Mouse (Mus musculus) kidney, postnatal 36 days (tissue): ENCODE results near the gene Vmn2r56.
"Not testable (repeated sequence)": the region's sequence is repeated elsewhere in the genome, so short reads cannot be mapped to it uniquely, and the experiment has no call there.

ENCODE experiments used
- DNase-seq, 2 experiments: peaks; one replicate each; pipeline ENCODE4 v3.0.0; 2021 to 2022; ENCODE audit warnings: mixed read lengths in 2 of 2

Vmn2r56 gene

DNA sequence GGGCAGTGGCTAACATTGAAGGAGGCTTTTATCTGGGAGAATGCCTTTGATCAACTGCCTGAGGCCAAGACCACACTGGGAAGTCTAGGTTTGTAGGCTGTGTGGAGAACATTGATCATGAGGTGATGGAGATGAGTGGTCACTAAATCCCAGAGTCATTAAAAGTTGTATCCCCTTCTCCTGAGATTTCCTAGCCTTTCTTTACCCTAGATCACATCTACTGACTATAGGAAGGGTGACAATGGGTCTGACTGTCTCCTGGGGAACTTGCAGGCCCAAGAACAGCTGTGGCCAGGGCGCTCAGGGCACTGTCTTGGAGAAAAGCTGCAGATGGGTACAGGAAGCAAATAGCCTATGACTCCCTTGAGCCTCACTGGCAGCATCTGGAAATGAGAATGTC, at the start of gene Vmn2r56:
TSS of gene Vmn2r56 (minus strand) at position 101 of the 400 bp plus-strand sequence.
- DNase-seq, result no peak

- peak; percentile 59 to 80 for DNase-seq
Measured at GRCm38 (mm10) chr7:12780151-12780830, 45.5 kb upstream of the Vmn2r56 start.

GRCm38 (mm10) chr7:12779782-12780150, 45.0 kb upstream of the Vmn2r56 start:
- DNase-seq, result no peak

- no peak for DNase-seq
Measured at GRCm38 (mm10) chr7:12779141-12779540, 44.3 kb upstream of the Vmn2r56 start.

- DNase-seq, result peak; percentile 63 to 80
Measured at GRCm38 (mm10) chr7:12774606-12775005, 39.8 kb upstream of the Vmn2r56 start.

GRCm38 (mm10) chr7:12774111-12774510, 39.3 kb upstream of the Vmn2r56 start:
- no peak for DNase-seq

DNA sequence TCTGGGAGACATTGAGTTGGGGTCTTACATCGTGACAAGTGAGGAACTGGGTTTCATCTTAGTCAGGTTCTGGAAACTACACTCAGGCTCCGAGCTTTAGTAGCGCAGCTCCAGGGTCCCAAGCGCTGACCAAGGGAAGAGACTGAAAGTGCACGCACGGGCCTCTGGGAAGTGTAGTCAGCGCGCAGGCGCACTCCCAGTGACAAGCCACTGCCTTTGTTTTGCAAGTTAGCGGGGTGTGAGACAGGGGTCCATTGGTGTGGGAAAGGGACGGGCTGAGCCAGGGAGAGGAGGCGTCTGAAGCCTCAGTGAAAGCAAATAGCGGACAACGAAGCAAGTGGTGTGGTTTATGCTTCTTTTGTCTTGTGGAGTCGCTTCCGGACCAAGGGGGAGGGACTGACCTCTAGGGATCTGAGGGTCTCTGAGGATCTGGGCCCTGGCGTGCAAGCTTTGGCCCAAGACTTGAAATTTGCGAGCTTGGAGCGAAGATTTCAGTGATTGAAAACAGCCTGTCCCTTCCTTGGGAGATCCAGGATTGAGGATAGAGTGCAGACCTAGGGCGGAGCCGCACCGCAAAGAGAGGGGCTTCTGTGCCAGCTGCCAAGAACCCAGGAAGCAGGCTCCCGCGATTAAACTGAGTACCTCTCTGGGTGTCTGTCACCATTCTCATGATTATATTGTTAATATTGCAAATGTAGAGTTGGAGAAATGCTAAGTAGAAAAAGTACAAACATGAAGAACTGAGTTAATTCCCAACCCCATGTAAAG, 14.8 kb upstream of the Vmn2r56 start:
- DNase-seq, result no peak

DNA sequence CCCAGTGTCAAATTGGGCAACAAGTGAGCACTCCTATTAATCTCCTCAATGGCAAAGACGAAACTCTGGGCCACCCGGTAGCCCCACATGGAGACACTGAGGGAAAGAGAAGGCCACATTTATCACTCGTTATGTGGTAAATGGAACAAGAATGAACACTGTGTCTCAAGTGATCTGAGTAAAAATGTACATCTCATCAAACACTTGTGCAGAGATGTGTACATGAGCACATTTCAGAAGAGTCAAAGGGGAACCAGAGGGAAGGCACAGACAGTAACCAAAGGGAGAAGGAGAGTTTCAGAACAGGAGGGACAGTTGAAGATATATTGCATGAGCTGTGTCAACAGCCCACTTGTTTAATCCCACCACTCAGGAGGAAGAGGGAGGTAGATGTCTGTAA, 49.9 kb downstream of the Vmn2r56 start, which contains the start of gene Vmn2r55:
TSS of gene Vmn2r55 (minus strand) at position 101 of the 400 bp plus-strand sequence.
- DNase-seq, result not testable (repeated sequence)

DNA sequence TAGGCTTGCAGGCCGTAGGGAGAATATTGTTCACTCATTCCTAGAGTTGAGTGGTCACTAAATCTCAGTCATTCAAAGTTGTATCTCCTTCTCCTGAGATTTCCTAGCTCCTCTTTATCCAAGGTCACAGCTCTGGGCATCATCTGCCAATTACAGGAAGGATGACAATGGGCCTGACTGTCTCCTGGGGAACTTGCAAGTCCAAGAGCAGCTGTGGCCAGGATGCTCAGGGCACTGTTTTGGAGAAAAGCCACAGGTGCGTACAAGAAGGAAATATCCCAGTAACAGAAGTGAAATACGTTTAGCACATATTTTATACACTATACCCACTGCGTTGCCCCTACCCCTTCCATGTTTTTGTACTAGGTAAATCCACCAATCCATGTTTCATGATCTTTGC, 94.6 kb downstream of the Vmn2r56 start, which contains the start of gene Vmn2r54:
TSS of gene Vmn2r54 (minus strand) at position 101 of the 400 bp plus-strand sequence.
- DNase-seq, result not testable (repeated sequence)
